Mouse (Mus musculus) heart, adult 2 months (tissue): Measurements from ENCODE around the gene Gm20481. TPM values are rescaled to one million over a fixed set of nuclear protein-coding genes. Genes with fewer than 3 reads are reported as not detected.
"Not testable (repeated sequence)": the region's sequence is repeated elsewhere in the genome, so short reads cannot be mapped to it uniquely, and the experiment has no call there.

Source experiments
- DNase-seq, 2 experiments: peaks; one replicate each; pipeline ENCODE4 v3.0.0; 2021
- H3K27ac ChIP-seq: fragments of 200-600 bp; 2 replicates; pipeline ENCODE4 v1.8.1; 2022
- H3K27me3 ChIP-seq: fragments of 200-500 bp; 2 replicates; pipeline ENCODE4 v1.6.1; 2012; ENCODE audit warnings: mild to moderate bottlenecking, low read length, inconsistent platforms, mixed read lengths; ENCODE audit not compliant: control insufficient read depth, insufficient read depth
- H3K36me3 ChIP-seq: fragments of 200-500 bp; 2 replicates; pipeline ENCODE4 v1.6.1; 2012; ENCODE audit warnings: low read length, inconsistent platforms; ENCODE audit not compliant: control insufficient read depth, insufficient read depth
- H3K4me1 ChIP-seq: fragments of 200-500 bp; 2 replicates; pipeline ENCODE4 v1.6.1; 2011; ENCODE audit warnings: low read length; ENCODE audit not compliant: control insufficient read depth, insufficient read depth
- H3K4me3 ChIP-seq: fragments of 200-600 bp; 2 replicates; pipeline ENCODE4 v1.8.1; 2022
- H3K79me2 ChIP-seq: fragments of 200-500 bp; replicated peaks from 2 replicates; pipeline ENCODE4 v1.6.1; 2012; ENCODE audit warnings: mild to moderate bottlenecking, inconsistent platforms, low read length, moderate library complexity, mixed read lengths; ENCODE audit not compliant: control insufficient read depth, insufficient read depth
- H3K9ac ChIP-seq: fragments of 200-500 bp; 2 replicates; pipeline ENCODE4 v1.6.1; 2012; ENCODE audit warnings: low read depth, mild to moderate bottlenecking, control low read depth, inconsistent platforms, low read length, mixed read lengths
- CTCF ChIP-seq: fragments of 200-600 bp; IDR thresholded peaks from 2 replicates; pipeline ENCODE4 v1.8.1; 2022; ENCODE audit warnings: antibody characterized with exemption, mild to moderate bottlenecking, moderate library complexity
- EP300 ChIP-seq: fragments of 200-500 bp; IDR thresholded peaks from 2 replicates; pipeline ENCODE4 v1.6.1; 2011; ENCODE audit warnings: low read depth, low read length, control low read depth; ENCODE audit not compliant: insufficient read depth
- POLR2A ChIP-seq: fragments of 200-500 bp; IDR thresholded peaks from 2 replicates; pipeline ENCODE4 v1.6.1; 2011; ENCODE audit warnings: mild to moderate bottlenecking, low read depth, low read length, control low read depth; ENCODE audit not compliant: insufficient read depth
- WGBS: fragments of 180-500 bp; shearing (Covaris S2); methylation state at CpG from one replicate; pipeline ENCODE4 v1.1.7; 2018; 5-methylcytosine and 5-hydroxymethylcytosine counted together
- intact Hi-C: fragments of 180-260 bp; cut with DNase I; formaldehyde crosslinking; loops from one replicate; pipeline ENCODE4 v1.15.1; 2025
- polyA plus RNA-seq: library from polyadenylated mRNA; depleted of rRNA; stranded (reverse); fragments of >200 nt; gene quantifications from 2 replicates; pipeline ENCODE4 v1.2.3, GENCODE M21; 2012
- total RNA-seq, 2 experiments: library from RNA; stranded (reverse); gene quantifications; 2 replicates each; pipeline ENCODE4 v1.2.3; 2021

Gm20481 gene
- total and polyA plus RNA-seq, 3 experiments: not detected

- Histone ChIP-seq H3K4me1 (no peaks in the 10 kb centered on the region; the same call in none of the 2 replicates), H3K36me3 (no peaks in the 10 kb centered on the region), H3K27ac (no peak overlapping the region), H3K9ac (no peak overlapping the region), H3K27me3 (no peaks in the 10 kb centered on the region), H3K79me2 (no peaks in the 10 kb centered on the region), H3K4me3 (no peak overlapping the region)
- DNase-seq: no peak
- intact Hi-C loops: no loop called here
- TF ChIP-seq EP300 (no peak), POLR2A (no peak), CTCF (no peak)
These were observed 25.0 kb downstream of the Gm20481 start for GRCm38 (mm10) chr17:34994751-34995150.

- H3K4me1 ChIP-seq, intact Hi-C loops, H3K79me2 ChIP-seq, H3K36me3 ChIP-seq, H3K4me3 ChIP-seq, H3K27ac ChIP-seq, H3K9ac ChIP-seq, H3K27me3 ChIP-seq, DNase-seq: not testable (repeated sequence)
- peak; percentile 9; the same call in 1 of the 2 replicates for TF ChIP-seq CTCF
- WGBS: 82% methylated on average over 4 of the region's 4 CpGs
These were observed 25.5 kb downstream of the Gm20481 start for GRCm38 (mm10) chr17:34995192-34995591.

GRCm38 (mm10) chr17:34995927-34996326 is 26.2 kb downstream of the Gm20481 start:
- H3K27ac ChIP-seq, H3K9ac ChIP-seq, DNase-seq, H3K36me3 ChIP-seq, intact Hi-C loops, H3K4me3 ChIP-seq, H3K27me3 ChIP-seq, H3K79me2 ChIP-seq, H3K4me1 ChIP-seq: not testable (repeated sequence)
- WGBS: 97% methylated on average over 4 of the region's 4 CpGs

- no peak for TF ChIP-seq EP300
- no peak for TF ChIP-seq POLR2A
- TF ChIP-seq CTCF: no peak
- Histone ChIP-seq H3K27me3 (no peaks in the 10 kb centered on the region), H3K9ac (no peak overlapping the region), H3K27ac (no peak overlapping the region), H3K4me3 (no peak overlapping the region), H3K36me3 (no peaks in the 10 kb centered on the region), H3K4me1 (peaks cover 2% of the 10 kb centered on the region), H3K79me2 (no peaks in the 10 kb centered on the region)
- 80% methylated on average over 14 of the region's 14 CpGs for WGBS
- intact Hi-C loops: no loop called here
- DNase-seq: no peak
These were observed 26.9 kb downstream of the Gm20481 start for GRCm38 (mm10) chr17:34996411-34997141.

GRCm38 (mm10) chr17:34997142-34997483 is 27.4 kb downstream of the Gm20481 start:
- 83% methylated on average over 5 of the region's 5 CpGs for WGBS
- H3K4me3 ChIP-seq: no peak overlapping the region
- intact Hi-C loops: no loop called here
- no peaks in the 10 kb centered on the region for H3K36me3 ChIP-seq
- no peaks in the 10 kb centered on the region for H3K27me3 ChIP-seq
- no peak for DNase-seq
- no peak overlapping the region for H3K27ac ChIP-seq
- H3K4me1 ChIP-seq: peaks cover 4% of the 10 kb centered on the region
- no peak for TF ChIP-seq EP300
- TF ChIP-seq CTCF: no peak
- TF ChIP-seq POLR2A: no peak
- no peaks in the 10 kb centered on the region for H3K79me2 ChIP-seq
- H3K9ac ChIP-seq: no peak overlapping the region

- Histone ChIP-seq H3K79me2 (no peaks in the 10 kb centered on the region), H3K4me1 (peaks cover 10% of the 10 kb centered on the region), H3K27me3 (no peaks in the 10 kb centered on the region), H3K27ac (no peak overlapping the region), H3K36me3 (no peaks in the 10 kb centered on the region), H3K4me3 (no peak overlapping the region), H3K9ac (no peak overlapping the region)
- peak in 1 of 2 experiments; percentile 16 for DNase-seq
- 71% methylated on average over 15 of the region's 15 CpGs for WGBS
- TF ChIP-seq EP300 (no peak), CTCF (no peak), POLR2A (no peak)
- intact Hi-C loops: no loop called here
These were observed 29.1 kb downstream of the Gm20481 start for GRCm38 (mm10) chr17:34998526-34999430.

- not testable (repeated sequence) for H3K27me3 ChIP-seq, H3K36me3 ChIP-seq, H3K79me2 ChIP-seq
- Histone ChIP-seq H3K4me3 (peak overlapping the region; percentile 78), H3K9ac (peak overlapping the region; percentile 85), H3K27ac (peak overlapping the region; percentile 100), H3K4me1 (peaks cover 10% of the 10 kb centered on the region)
- intact Hi-C loops: loop anchor here (2.0 to 5.0 kb wide), 2 partner anchors 19 to 242 kb away; partner anchors contain the start of genes Ddx39b and Lsm2
- DNase-seq: peak in 1 of 2 experiments; percentile 29
- 8% methylated on average over 30 of the region's 32 CpGs for WGBS
These were observed 30.4 kb downstream of the Gm20481 start for GRCm38 (mm10) chr17:34999871-35000716.
